Mouse (Mus musculus) bone marrow, adult 2 months (tissue): Measurements from ENCODE around the gene Prkacb. TPM values are rescaled to one million over a fixed set of nuclear protein-coding genes. Genes with fewer than 3 reads are reported as not detected.
A peak's percentile ranks its signal among the peaks of the same experiment; 100 is the strongest.

Experiments
- H3K27ac ChIP-seq: fragments of 200-500 bp; 2 replicates; pipeline ENCODE4 v1.5.1; 2012; ENCODE audit warnings: low read depth, mild to moderate bottlenecking, control low read depth, inconsistent platforms, low read length; ENCODE audit not compliant: control insufficient read depth, poor library complexity, insufficient read depth
- H3K4me1 ChIP-seq: fragments of 200-500 bp; 2 replicates; pipeline ENCODE4 v1.6.1; 2011; ENCODE audit warnings: low read length; ENCODE audit not compliant: control insufficient read depth, insufficient read depth
- H3K4me3 ChIP-seq: fragments of 200-500 bp; replicated peaks from 2 replicates; pipeline ENCODE3; 2011; ENCODE audit warnings: mild to moderate bottlenecking, low read depth, low read length, control low read depth; ENCODE audit not compliant: control insufficient read depth
- CTCF ChIP-seq: fragments of 200-500 bp; IDR thresholded peaks from 2 replicates; pipeline ENCODE4 v1.5.1; 2011; ENCODE audit warnings: low read length, control low read depth; ENCODE audit not compliant: control insufficient read depth, insufficient read depth
- POLR2A ChIP-seq: fragments of 200-500 bp; IDR thresholded peaks from 2 replicates; pipeline ENCODE4 v1.6.1; 2011; ENCODE audit warnings: low read depth, mild to moderate bottlenecking, control low read depth, low read length, borderline replicate concordance; ENCODE audit not compliant: control insufficient read depth
- WGBS: fragments of 180-500 bp; shearing (Covaris S2); methylation state at CpG from one replicate; pipeline ENCODE4 v1.1.7; 2018; 5-methylcytosine and 5-hydroxymethylcytosine counted together
- polyA plus RNA-seq: library from polyadenylated mRNA; stranded (reverse); fragments of >200 nt; gene quantifications from 2 replicates; pipeline ENCODE4 v1.2.4, GENCODE M21; 2011; ENCODE audit warnings: low replicate concordance; ENCODE audit not compliant: missing spikeins, insufficient read depth, insufficient read length

Prkacb gene
- polyA plus RNA-seq = 6.9 and 11.9 TPM in 2 replicates

- WGBS = under 1% methylated on average over 59 of the region's 60 CpGs
- no peak for TF ChIP-seq CTCF
- TF ChIP-seq POLR2A = peak; percentile 63; the same call in 1 of the 2 replicates
- Histone ChIP-seq H3K4me1 (no peaks in the 10 kb centered on the region; the same call in 1 of the 2 replicates), H3K27ac (peak within 1 kb of the TSS; percentile 72), H3K4me3 (peak within 1 kb of the TSS; percentile 91)
Measured at GRCm38 (mm10) chr3:146812901-146813393, at the start of gene Prkacb. Gene Prkacb (minus strand): TSS chr3:146812990.

- Histone ChIP-seq H3K4me1 (peaks cover 1% of the 10 kb centered on the region; the same call in 1 of the 2 replicates), H3K27ac (no peak overlapping the region), H3K4me3 (no peak overlapping the region)
- WGBS = 85% methylated on average over 2 of the region's 2 CpGs
- TF ChIP-seq POLR2A (no peak), CTCF (no peak)
Measured at GRCm38 (mm10) chr3:146860308-146860707, 47.5 kb upstream of the Prkacb start.

GRCm38 (mm10) chr3:146857373-146857772 is 44.6 kb upstream of the Prkacb start:
- Histone ChIP-seq H3K4me1 (no peaks in the 10 kb centered on the region), H3K4me3 (no peak overlapping the region), H3K27ac (no peak overlapping the region)
- TF ChIP-seq POLR2A = no peak
- no peak for TF ChIP-seq CTCF
- 80% methylated on average over 10 of the region's 10 CpGs for WGBS

- TF ChIP-seq CTCF (no peak), POLR2A (no peak)
- WGBS = 41% methylated on average over 7 of the region's 7 CpGs
Measured at GRCm38 (mm10) chr3:146854473-146855087, 41.8 kb upstream of the Prkacb start.

GRCm38 (mm10) chr3:146851966-146852891 is 39.4 kb upstream of the Prkacb start, which contains the start of gene Ttll7:
Gene Ttll7 (plus strand): TSS chr3:146852367.
- no peak for TF ChIP-seq CTCF
- no peak for TF ChIP-seq POLR2A
- no peak within 1 kb of the TSS; the same call in 1 of the 2 replicates for H3K27ac ChIP-seq
- H3K4me3 ChIP-seq = no peak within 1 kb of the TSS
- WGBS = under 1% methylated on average over 36 of the region's 36 CpGs
- H3K4me1 ChIP-seq = no peaks in the 10 kb centered on the region

More at GRCm38 (mm10) chr3:146854473-146855087, 41.8 kb upstream of the Prkacb start:
- Histone ChIP-seq H3K27ac (no peak overlapping the region), H3K4me1 (no peaks in the 10 kb centered on the region), H3K4me3 (no peak overlapping the region)

- H3K27ac ChIP-seq = no peak overlapping the region
- H3K4me3 ChIP-seq = no peak overlapping the region
- TF ChIP-seq CTCF = no peak
- no peak for TF ChIP-seq POLR2A
- H3K4me1 ChIP-seq = no peaks in the 10 kb centered on the region
- WGBS = 89% methylated on average over 7 of the region's 7 CpGs
Measured at GRCm38 (mm10) chr3:146849360-146849759, 36.6 kb upstream of the Prkacb start.

- TF ChIP-seq POLR2A (no peak), CTCF (no peak)
- WGBS = 54% methylated on average over 8 of the region's 8 CpGs
- Histone ChIP-seq H3K4me1 (no peaks in the 10 kb centered on the region), H3K27ac (no peak overlapping the region), H3K4me3 (no peak overlapping the region)
Measured at GRCm38 (mm10) chr3:146848112-146848511, 35.3 kb upstream of the Prkacb start.

GRCm38 (mm10) chr3:146846237-146846636 is 33.4 kb upstream of the Prkacb start:
- no peak for TF ChIP-seq CTCF
- no peak for TF ChIP-seq POLR2A
- 79% methylated on average over 5 of the region's 5 CpGs for WGBS
- no peak overlapping the region for H3K27ac ChIP-seq
- H3K4me1 ChIP-seq = no peaks in the 10 kb centered on the region
- H3K4me3 ChIP-seq = no peak overlapping the region
